Mouse (Mus musculus): ENCODE measurements around the gene Abhd4.

The Abhd4 gene

DNA sequence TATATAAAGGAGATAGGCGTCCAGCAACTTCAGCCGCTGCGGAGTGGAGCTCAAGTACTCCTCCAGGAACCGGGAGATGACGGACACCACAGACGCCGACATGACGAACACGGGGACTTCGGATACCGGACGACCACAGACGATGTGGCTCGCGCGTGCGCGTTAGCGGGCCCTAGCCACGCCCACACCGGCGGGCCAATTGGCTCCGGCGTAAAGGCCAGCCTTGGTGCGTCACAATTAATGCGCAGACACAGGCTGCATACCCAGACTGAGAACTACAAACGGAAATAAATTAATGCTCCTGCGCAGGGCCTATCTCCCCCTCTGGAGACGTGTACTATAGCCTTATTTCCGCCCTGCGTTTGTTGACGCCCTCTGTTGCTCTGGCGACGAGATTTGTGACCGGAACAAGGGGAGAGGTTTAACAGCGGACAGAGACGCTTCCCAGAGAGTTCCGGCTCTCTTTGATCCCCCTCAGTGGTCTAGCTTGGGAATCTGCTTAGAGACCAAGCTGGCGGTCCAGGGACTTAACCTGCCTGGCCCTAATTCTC, at the start of gene Abhd4, which contains the start of gene Dad1:
Gene Abhd4 (plus strand): TSS at position 448 of the 551 bp plus-strand sequence.
Gene Dad1 (minus strand): TSS at position 364 of the 551 bp plus-strand sequence.
- peak; percentile 97 to 99 for DNase-seq (ENCODE audit: low spot score in 2 of 2)

DNA sequence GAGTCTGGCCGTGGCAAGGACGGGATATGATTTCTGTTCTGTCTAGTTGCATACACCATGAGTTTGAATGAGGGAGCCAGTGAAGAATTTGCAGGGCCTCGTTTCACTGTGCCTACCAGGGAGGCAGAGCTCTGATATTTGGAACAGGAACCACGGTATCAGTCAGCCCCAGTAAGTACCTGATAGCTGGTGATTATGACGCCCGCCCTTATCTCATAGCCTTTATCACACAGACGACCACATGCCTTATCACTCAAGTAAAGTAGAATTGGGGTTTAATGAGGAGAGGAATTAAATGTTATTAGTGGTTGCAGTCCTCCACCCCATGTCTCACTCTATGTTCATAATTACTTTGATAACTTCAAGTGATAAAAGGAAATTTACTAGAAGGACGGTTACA, 49.7 kb upstream of the Abhd4 start:
- no peak for DNase-seq (ENCODE audit: low spot score in 2 of 2)

DNA sequence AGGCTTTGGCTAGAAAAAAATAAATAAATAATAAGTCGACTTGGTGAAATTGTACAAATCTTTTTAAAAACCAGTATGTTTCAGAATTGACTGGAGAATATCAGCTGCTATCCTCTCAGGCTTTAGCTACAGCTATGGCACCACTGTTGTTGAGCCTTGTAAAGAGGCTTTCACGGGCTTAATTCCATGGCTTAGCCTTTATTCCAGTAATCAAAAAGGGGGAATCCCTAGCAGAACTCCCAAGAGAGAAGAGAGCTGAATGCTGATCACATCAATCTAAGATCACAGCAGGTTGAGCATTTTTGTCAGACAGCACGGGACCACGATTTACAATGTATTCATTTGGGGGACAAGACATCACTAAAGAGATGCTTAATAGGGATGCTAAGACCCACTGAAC, 49.2 kb upstream of the Abhd4 start:
- no peak for DNase-seq (ENCODE audit: low spot score in 2 of 2)

DNA sequence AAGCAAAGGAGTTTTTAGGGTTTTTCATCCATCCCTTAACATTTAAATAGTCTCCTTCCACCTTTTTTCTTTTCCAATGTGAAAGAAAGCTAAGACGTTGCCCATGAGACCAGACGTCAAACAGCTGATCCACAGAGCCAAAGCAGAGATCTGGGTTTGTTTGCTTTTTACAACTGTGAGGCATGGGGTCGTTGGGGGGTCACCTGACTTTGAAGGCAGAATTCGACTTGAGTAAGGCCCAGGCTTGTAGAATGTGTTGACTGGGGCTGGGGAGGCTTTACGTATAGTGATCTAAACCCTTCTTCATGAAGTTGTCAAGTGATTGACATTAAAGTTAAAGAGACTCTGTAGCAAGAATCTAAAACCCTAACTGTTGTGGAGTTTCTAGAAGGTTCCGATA, 48.1 kb upstream of the Abhd4 start:
- no peak for DNase-seq (ENCODE audit: low spot score in 2 of 2)

DNA sequence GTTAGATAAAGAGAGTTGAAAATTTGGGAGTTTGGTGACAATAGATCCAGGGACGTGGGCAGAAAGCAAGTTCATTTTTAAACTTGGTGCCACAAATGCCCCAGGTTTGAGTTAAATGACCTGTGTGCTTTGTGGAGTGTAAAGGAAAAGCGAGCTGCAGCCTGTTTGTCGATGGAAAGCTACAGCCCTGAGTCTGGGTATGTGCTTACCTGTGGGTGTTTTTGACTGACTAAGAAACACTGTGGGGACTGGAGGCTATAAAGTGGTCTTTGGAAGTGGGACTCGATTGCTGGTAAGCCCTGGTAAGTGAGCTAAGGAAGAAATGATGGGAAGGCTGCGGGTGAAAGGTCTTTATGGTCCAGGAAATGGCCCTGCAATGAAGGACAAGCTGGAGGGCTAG, 47.7 kb upstream of the Abhd4 start:
- DNase-seq (ENCODE audit: low spot score in 2 of 2), result no peak

DNA sequence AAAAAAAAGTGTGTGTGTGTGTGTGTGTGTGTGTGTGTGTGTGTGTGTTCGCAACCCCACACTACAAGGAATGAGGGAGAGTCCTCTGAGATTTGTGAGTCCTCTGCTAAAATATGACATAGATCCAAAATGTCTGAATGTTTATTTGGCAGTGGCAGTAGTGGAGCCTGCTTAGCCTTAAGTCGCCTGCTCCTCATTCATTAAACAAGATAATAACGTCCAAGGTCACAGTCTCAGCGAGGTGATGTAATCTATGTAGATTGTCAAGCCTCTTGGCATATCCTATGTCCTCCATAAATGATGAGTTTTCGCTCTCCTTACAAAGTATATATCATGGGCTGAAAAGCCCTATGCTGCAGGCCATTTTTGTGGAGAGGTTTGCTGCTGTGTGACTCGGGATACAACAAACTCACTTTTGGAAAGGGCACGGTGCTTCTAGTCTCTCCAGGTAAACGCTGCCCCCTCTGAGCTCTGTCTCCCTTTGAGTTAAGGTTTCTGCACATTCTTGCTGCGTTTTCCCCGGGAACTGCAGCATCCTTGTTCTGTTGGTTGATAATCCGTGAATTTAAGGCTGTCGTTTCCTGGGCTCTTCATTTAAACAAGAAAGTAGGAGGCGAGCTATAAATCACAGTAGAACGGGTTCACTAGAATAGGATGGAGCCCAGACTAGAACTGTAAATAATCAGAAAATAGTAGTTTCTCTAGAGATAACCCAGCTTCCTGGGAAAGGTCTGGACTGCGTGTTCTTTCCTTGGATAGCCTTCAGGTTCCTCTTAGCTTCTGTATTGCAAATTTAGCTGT, 47.0 kb upstream of the Abhd4 start:
- no peak for DNase-seq (ENCODE audit: low spot score in 2 of 2)

DNA sequence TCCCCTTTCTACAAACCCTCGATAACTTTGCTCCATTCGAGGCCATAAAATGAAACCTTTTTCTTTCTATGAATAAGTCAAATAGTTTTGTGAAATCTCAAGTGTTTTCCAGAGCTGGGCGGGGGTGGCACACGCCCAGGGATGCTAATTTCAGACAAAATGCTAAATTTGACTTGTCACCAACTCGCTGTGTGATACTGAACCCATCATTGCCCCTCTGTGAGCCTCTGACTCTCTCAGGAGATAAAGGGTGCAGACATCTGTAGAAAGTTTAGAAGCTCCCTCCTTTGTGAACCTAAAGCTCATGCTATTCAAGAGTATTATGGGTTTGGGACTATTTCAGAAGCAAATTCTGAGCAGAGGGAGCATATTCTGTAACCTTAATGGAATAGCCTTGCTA, 46.1 kb upstream of the Abhd4 start:
- DNase-seq (ENCODE audit: low spot score in 2 of 2), result no peak

DNA sequence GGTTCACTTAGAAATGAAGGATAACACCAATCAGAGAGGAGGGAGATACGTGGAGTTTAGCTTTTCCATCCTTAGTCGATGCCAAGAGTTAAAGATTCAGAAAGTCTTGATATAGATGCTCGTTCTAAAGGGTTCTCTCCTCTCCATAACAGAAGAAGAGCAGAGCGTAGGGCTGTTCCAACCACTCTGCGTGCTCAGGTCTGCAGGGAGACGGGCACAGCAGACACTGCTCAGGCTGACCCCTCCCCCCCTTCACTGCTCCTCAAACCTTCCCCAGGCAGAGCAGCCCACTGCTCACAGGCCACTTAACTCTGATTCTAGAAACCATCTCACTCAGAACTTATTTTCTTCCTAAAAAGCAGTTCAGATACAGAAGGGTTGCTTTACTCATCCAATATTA, 45.2 kb upstream of the Abhd4 start:
- no peak for DNase-seq (ENCODE audit: low spot score in 2 of 2)

DNA sequence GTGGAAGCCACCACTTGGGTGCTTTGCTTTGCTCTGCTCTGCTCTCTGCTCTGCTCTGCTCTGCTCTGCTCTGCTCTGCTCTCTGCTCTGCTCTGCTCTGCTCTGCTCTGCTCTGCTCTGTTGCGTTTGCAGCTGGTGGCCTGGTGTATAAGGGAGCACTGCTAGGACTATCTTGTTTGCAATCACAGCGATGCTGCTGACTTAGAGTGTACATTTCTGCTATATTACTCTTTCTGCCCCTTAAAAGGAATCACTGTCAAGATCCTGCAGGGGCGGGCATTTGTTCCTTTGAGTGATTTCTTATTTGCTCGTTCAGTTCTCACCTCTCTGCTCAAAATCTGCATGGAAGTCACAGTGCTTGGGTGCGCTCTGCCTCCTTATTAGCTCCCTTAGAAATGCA, 44.1 kb upstream of the Abhd4 start:
- DNase-seq (ENCODE audit: low spot score in 2 of 2), result no peak

DNA sequence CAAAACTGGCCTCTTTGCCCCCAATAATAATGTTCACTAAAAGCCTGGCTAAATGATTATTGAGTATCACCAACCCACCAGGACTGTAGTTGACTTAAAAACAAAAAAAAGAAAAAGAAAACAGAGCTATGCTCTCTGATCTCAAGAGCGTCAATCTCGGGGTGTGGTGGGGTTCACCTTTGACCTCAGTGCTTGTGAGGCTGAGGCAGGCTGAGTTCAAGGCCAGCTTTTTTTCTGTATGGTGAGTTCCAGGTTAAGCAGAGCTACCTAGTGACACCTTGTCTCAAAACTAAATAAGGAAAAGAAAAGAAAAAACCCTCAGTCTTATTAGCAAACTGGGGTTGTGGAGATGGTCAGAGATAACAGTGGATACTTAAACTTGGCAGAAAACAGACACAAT, 43.6 kb upstream of the Abhd4 start:
- no peak for DNase-seq (ENCODE audit: low spot score in 2 of 2)

DNA sequence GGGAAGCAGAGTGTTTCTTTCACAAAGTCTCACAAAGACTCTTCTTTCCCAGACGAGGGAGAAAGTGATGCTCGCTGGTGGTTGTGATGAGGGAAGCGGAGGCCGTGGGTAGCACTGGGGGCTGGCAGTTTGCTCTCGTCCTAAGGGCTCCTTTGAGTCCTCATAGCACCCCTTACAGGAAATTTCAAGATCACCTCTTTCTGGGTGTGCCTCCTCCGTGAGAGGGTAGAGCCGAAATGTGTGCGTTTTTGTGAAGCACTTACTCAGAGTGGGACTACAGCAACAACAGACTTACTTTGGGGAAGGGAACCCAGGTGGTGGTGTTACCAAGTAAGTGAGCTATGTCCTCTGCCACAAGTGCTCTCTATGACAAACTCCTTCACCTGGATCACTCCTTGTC, 42.8 kb upstream of the Abhd4 start:
- DNase-seq (ENCODE audit: low spot score in 2 of 2), result no peak

DNA sequence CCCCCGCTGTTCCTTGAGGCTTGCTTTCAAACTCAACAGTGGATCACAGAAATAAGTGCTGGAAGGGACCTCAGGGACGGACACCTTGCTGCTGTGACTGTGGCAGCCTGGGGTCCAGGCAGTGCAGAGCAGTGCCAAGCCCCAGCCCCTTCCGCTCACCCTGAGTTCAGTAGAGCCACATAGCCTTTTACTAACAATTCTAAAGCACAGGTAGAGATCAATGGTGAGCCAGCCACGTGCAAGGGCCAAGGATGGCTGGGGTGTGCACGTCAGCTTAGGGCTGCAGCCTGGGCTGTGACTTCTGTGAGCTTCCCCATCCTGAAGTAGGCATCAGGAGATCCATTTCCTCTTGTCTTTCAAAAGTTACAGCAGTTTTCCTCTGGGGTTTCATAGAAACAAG, 42.2 kb upstream of the Abhd4 start:
- DNase-seq (ENCODE audit: low spot score in 2 of 2), result no peak

DNA sequence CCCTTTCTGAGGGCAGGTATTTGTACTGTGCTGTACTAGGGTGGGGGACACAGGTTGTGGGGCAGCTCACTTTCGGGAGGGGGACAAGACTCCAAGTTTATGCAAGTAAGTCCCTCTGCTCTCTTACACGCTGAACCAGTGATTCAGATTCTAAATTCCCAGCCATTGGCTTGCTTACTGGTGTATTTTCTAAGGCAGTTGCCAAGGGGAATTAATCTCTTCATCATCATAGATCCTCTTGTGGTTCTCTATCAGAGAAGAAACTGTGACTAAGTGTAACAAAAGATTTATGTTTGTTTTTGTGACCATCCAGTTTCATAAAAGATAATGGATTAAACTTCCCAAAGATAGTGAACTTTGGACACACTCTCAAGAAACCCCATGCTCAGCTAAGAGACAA, 40.3 kb upstream of the Abhd4 start:
- no peak for DNase-seq (ENCODE audit: low spot score in 2 of 2)

DNA sequence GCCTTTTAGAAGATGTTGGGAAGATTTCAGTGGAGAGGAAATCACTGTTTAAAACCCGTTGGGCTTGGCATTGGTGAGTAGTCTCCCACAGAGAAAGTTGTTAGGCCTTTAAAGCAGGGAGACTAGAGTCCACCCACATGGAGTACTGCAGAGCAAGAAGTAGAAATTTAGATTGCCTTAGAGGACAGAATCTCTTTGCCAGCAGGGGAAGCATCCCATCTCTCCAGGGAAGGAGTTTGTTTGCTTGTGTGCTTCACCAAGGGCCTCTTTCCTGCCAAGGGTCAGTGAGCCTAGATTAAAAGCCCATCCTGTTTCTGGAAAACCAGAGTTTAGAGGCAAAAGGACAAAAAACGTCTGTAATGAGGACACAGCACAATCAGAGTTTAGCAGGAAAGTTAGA, 39.5 kb upstream of the Abhd4 start:
- DNase-seq (ENCODE audit: low spot score in 2 of 2), result no peak

DNA sequence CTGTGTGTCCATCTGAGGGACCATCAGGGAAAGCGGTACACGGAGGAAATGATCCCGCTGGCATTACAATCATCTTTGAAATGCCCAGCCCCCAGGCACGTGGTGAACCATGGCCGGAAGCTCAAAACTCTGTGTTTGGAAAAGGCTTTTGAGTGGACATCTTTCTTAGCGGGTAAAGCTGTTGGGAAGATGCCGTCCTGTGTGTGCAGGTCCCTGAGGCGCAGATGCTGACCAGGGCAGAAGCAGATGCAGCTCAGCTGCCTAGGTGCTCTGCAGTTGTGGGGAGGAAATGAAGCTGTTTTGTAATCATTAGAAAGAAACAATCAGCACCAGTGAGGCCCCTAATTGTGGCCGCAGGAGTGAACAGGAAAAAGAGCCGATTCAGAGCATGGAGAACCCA, 39.1 kb upstream of the Abhd4 start:
- no peak for DNase-seq (ENCODE audit: low spot score in 2 of 2)

DNA sequence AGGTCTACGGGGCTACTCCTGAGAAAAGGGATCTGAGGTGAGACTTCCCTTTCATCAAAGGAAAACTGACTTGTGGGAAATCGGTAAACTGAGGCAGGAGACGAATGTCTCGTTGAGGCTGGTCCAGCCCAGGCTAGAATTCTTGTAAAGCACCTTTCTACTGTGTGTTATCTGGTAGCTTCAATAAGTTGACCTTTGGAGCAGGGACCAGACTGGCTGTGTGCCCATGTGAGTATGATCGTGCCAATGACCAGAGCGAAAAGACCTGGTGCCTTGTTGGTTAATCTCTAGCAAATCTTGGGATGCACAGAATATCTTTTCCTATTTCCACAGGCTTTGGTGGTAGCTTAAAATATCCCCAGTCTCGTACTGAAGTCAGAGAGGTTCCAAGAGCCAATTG, 37.9 kb upstream of the Abhd4 start:
- DNase-seq (ENCODE audit: low spot score in 2 of 2), result no peak

DNA sequence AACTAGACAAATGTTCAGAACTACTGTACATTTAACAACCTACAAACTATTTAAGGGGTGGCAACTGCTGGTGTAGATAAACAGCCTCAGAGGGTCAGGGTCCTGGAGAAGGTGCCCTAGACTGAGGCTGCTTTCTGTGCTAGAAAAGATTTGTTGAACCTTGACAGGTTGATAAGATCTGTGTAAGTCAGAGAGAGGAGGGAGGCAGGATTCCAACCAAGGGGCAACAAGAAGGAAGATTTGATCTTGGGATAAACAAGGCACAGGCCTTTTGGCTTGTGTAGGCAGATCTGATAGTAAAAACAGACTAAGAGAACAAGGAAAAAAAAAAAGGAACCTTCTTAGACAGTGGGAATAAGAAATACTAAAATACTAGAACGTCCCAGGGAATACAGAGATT, 35.8 kb upstream of the Abhd4 start:
- no peak for DNase-seq (ENCODE audit: low spot score in 2 of 2)

DNA sequence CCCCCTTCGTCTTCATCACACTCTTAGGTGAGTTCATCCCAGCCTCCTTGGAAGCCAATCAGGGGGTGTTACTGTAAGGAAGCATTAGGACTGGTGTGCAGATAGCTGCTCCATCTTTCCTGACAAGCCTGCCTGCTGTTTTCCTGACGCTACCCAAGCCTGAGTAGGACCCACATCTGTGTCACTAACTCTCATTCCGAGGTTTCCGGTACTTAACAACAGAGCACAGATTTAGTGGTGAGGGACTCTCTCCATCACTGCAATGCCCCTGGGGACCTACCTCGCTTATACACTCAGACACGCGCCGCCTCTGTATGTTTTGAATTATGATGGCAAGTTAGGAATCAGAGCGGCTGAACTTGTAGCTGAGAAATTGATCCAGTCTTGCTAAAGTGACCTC, 35.3 kb upstream of the Abhd4 start:
- no peak for DNase-seq (ENCODE audit: low spot score in 2 of 2)

DNA sequence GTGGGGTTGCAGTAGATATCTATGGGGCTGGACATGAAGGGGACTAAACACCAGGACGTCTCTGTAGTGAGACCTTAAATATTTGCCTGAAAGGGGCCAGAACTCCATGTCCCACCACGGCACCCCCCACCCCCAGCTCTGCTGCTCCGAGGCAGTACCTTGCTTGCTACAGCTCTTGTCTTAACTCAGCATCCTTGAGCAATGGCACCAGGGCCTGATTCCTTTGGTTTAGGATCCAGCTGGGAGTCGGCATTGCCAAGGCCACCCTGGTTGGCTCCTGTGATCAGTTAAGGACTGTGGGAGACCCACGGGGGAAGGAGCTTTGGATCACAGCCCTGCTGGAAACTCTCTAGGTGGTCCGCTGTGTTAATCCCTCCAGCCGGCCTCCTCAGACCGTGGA, 34.7 kb upstream of the Abhd4 start:
- no peak for DNase-seq (ENCODE audit: low spot score in 2 of 2)

DNA sequence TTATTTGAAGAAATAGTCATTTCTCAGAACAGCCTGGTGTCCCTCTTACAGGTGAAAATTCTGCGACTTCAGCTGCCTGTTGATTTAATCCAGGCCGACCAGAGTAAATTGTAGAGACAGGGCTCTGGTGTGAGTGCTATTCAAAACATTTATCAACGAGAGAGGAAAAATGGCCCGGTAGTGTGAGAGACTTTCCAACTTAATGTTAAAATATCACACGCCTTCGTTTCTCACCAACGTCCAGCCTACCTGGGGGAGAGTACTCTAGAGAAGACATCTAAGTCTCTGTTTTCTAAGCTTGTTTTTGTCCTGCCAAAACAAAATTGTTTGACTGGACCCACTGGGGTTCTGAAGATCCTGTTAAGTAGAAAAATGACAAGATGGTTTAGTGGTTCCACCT, 34.1 kb upstream of the Abhd4 start:
- DNase-seq (ENCODE audit: low spot score in 2 of 2), result no peak

DNA sequence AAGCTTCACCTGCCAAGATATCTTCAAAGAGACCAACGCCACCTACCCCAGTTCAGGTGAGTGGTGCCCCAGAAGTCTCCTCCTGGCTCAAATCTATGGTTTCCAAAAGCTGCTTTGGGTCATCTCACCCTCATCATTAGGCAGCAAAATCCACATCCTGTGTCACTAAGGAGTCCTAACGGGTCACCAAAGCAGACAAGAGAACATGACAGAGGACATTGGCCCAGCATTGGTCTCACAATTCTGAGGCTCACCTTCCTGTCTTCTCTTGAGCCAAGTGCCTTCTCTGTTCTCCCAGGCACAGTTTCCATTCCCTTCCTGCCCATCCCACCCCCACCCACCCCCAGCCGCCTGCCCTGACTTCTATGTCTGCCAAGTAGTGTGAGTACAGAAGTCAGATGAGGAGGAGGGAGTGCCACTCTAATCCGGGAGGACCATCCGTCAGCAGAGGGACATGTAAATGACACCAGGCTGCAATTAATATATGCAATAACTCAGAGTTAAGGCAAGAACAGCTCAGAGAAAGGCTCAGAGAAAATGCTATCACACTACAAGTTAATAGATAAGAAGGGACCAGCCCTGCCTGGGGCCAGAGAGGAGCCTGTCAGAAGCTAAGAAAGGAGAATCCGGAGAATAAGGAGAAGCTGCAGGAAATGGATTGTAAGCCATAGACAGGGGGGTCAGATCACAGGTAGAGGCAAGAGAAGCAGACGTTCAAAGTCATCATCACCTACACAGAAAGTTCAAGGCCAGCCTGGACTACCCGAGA, 33.1 kb upstream of the Abhd4 start:
- no peak for DNase-seq (ENCODE audit: low spot score in 2 of 2)

DNA sequence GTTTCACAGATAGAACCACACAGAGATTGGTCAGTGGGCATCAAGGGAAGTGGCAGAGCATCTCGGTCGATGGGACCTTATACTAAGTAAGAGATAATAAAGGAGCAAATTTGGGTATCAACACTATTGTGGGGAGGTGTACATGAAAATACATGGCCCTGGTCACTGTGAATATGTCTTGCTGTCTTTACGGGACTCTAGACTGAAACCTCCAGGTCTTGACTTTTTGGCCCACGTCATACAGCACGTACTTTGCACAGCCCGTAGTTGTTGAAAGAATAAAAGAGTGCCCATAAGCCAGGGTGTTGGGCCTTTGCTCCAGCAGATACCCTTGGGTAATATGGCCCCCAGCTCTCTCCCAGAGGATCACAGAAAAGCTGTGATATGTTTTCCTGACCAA, 32.3 kb upstream of the Abhd4 start:
- no peak for DNase-seq (ENCODE audit: low spot score in 2 of 2)

DNA sequence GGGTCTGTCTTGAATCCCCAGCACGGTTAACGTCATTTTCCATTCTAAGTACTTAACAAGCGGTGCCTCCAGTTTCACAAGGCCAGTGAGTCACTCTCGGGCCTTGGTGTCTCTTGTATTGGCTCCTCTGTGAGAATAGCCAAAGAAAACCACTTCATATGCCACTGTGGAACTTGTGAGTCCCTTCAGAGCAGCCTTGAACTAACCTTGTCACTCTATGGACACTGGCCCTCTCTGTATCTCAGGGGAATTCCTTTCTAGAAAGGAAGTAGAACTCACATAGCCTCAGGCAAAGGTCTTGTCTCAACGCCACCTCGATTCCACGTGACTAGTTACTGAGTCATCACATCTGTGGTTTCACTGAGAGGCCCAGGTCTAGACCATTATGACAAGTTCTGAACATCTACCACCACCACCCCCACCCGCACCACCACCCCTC, 31.7 kb upstream of the Abhd4 start:
- DNase-seq (ENCODE audit: low spot score in 2 of 2), result no peak
